Mouse (Mus musculus) olfactory bulb, adult 2 months (tissue): ENCODE data around the gene Sorl1.

ENCODE experiments used
- CTCF ChIP-seq: fragments of 200-500 bp; IDR thresholded peaks from 2 replicates; pipeline ENCODE4 v1.5.1; 2012; ENCODE audit warnings: low read depth, mild to moderate bottlenecking, low read length, moderate library complexity; ENCODE audit not compliant: insufficient read depth
- POLR2A ChIP-seq: fragments of 200-500 bp; IDR thresholded peaks from 2 replicates; pipeline ENCODE4 v1.6.1; 2012; ENCODE audit warnings: mild to moderate bottlenecking, low read depth, low read length, moderate library complexity; ENCODE audit not compliant: insufficient read depth

DNA sequence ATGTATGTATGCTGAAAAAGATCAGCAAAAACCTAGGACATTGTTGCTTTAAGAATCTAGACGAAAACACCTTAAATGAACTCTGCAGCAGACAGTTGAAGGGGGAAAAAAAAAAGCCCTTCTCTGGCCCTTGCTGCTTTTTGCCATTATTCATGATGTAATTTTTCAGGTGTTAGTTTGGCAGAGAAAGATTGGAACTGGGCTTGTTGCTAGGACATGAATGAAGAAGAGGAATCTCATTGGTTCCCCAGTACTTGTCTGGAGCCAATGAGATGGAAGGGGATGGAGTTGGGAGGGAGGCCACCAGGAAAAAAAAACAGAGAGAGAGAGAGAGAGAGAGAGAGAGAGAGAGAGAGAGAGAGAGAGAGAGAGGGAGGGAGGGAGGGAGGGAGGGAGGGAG is 187.5 kb downstream of the Sorl1 start:
- no peak for TF ChIP-seq CTCF
- TF ChIP-seq POLR2A, result no peak
